Mouse (Mus musculus): ENCODE data around the gene Prol1.
"Not testable (repeated sequence)": the region's sequence is repeated elsewhere in the genome, so short reads cannot be mapped to it uniquely, and the experiment has no call there.

Prol1 gene

GRCm38 (mm10) chr5:88317012-88317411 is at the start of gene Prol1:
Prol1 (plus strand) TSS chr5:88317312.
- no peak for DNase-seq (ENCODE audit: extremely low read depth, low read depth)

- no peak for DNase-seq (ENCODE audit: extremely low read depth, low read depth)
Measured at GRCm38 (mm10) chr5:88268619-88269018, 48.5 kb upstream of the Prol1 start, which contains the start of gene Gm7714. Gm7714 (plus strand) TSS chr5:88268919.

- DNase-seq (ENCODE audit: extremely low read depth, low read depth) = not testable (repeated sequence)
Measured at GRCm38 (mm10) chr5:88311307-88311706, 5.8 kb upstream of the Prol1 start.

- not testable (repeated sequence) for DNase-seq (ENCODE audit: extremely low read depth, low read depth)
Measured at GRCm38 (mm10) chr5:88348533-88348932, 31.4 kb downstream of the Prol1 start.

- peak; percentile 14 for DNase-seq (ENCODE audit: extremely low read depth, low read depth)
Measured at GRCm38 (mm10) chr5:88364768-88365167, 47.7 kb downstream of the Prol1 start.

- no peak for DNase-seq (ENCODE audit: extremely low read depth, low read depth)
Measured at GRCm38 (mm10) chr5:88366886-88367285, 49.8 kb downstream of the Prol1 start.

GRCm38 (mm10) chr5:88370578-88371232 is 53.6 kb downstream of the Prol1 start:
- peak; percentile 56 for DNase-seq (ENCODE audit: extremely low read depth, low read depth)

GRCm38 (mm10) chr5:88372563-88372962 is 55.5 kb downstream of the Prol1 start:
- no peak for DNase-seq (ENCODE audit: extremely low read depth, low read depth)

- no peak for DNase-seq (ENCODE audit: extremely low read depth, low read depth)
Measured at GRCm38 (mm10) chr5:88375808-88376207, 58.7 kb downstream of the Prol1 start, which contains the start of gene Amtn. Amtn (plus strand) TSS chr5:88376108.

Measured in MEL-GATA-1-ER (cell line).